Mouse (Mus musculus) heart, embryonic 15.5 days (tissue): Measurements from ENCODE around the gene Slc7a4. TPM values are rescaled to one million over a fixed set of nuclear protein-coding genes. Genes with fewer than 3 reads are reported as not detected.
A peak's percentile ranks its signal among the peaks of the same experiment; 100 is the strongest.

Source experiments
- ATAC-seq: fragments of 200-750 bp; cut with Nextera tagmentation; replicated peaks from 2 replicates; pipeline ENCODE4 v1.8.0; 2017; ENCODE audit warnings: low read depth, moderate TSS enrichment; ENCODE audit not compliant: insufficient number of reproducible peaks, insufficient read depth, low FRiP score
- H3K27ac ChIP-seq: fragments of 300-500 bp; sonication (generic); 2 replicates; pipeline ENCODE4 v1.5.1; 2015; ENCODE audit warnings: mild to moderate bottlenecking, inconsistent platforms
- H3K27me3 ChIP-seq: fragments of 300-500 bp; sonication (generic); 2 replicates; pipeline ENCODE4 v1.6.1; 2015; ENCODE audit warnings: inconsistent platforms
- H3K36me3 ChIP-seq: fragments of 300-500 bp; sonication (generic); 2 replicates; pipeline ENCODE4 v1.6.1; 2015; ENCODE audit warnings: mild to moderate bottlenecking, inconsistent platforms
- H3K4me1 ChIP-seq: fragments of 300-500 bp; sonication (generic); replicated peaks from 2 replicates; pipeline ENCODE4 v1.6.1; 2015; ENCODE audit warnings: inconsistent platforms
- H3K4me2 ChIP-seq: fragments of 300-500 bp; sonication (generic); 2 replicates; pipeline ENCODE4 v1.6.1; 2015; ENCODE audit warnings: inconsistent platforms, mild to moderate bottlenecking, moderate library complexity
- H3K4me3 ChIP-seq: fragments of 300-500 bp; sonication (generic); 2 replicates; pipeline ENCODE4 v1.5.1; 2015; ENCODE audit warnings: mild to moderate bottlenecking, inconsistent platforms
- H3K9ac ChIP-seq: fragments of 300-500 bp; sonication (generic); 2 replicates; pipeline ENCODE4 v1.6.1; 2015; ENCODE audit warnings: mild to moderate bottlenecking, inconsistent platforms
- H3K9me3 ChIP-seq: fragments of 300-500 bp; sonication (generic); replicated peaks from 2 replicates; pipeline ENCODE4 v1.6.1; 2016; ENCODE audit warnings: inconsistent platforms
- WGBS: fragments of 180-500 bp; shearing (Covaris S2); methylation state at CpG from one replicate; pipeline ENCODE4 v1.1.7; 2015; ENCODE audit warnings: mixed read lengths; 5-methylcytosine and 5-hydroxymethylcytosine counted together
- polyA plus RNA-seq: library from polyadenylated mRNA; unstranded; fragments of >200 nt; fragmentation: Nextera tagmentation; extraction: Ambion mirVana; gene quantifications from 2 replicates; pipeline ENCODE4 v1.2.1, GENCODE M21; 2015

The Slc7a4 gene
- polyA plus RNA-seq, 1 experiment from 2014 or later = 9.5 TPM

- no peak for ATAC-seq
- peaks cover 15% of the 10 kb centered on the region for H3K4me1 ChIP-seq
- peaks cover 11% of the 10 kb centered on the region for H3K36me3 ChIP-seq
- H3K27ac ChIP-seq = no peak overlapping the region
- no peaks in the 10 kb centered on the region for H3K9me3 ChIP-seq
- no peak overlapping the region for H3K4me3 ChIP-seq
- 62% methylated on average over 14 of the region's 14 CpGs for WGBS
- no peak overlapping the region for H3K4me2 ChIP-seq
- no peaks in the 10 kb centered on the region for H3K27me3 ChIP-seq
- H3K9ac ChIP-seq = no peak overlapping the region
Observed at GRCm38 (mm10) chr16:17532676-17533329, 50.2 kb downstream of the Slc7a4 start.

- H3K27ac ChIP-seq = no peak overlapping the region
- peaks cover 15% of the 10 kb centered on the region for H3K4me1 ChIP-seq
- 53% methylated on average over 4 of the region's 4 CpGs for WGBS
- no peaks in the 10 kb centered on the region for H3K27me3 ChIP-seq
- no peak for ATAC-seq
- H3K36me3 ChIP-seq = peaks cover 16% of the 10 kb centered on the region
- H3K4me3 ChIP-seq = no peak overlapping the region
- H3K9ac ChIP-seq = no peak overlapping the region
- no peak overlapping the region for H3K4me2 ChIP-seq
- H3K9me3 ChIP-seq = no peaks in the 10 kb centered on the region
Observed at GRCm38 (mm10) chr16:17532271-17532670, 50.7 kb downstream of the Slc7a4 start.

GRCm38 (mm10) chr16:17530640-17531288 lies 52.2 kb downstream of the Slc7a4 start, which contains the start of gene Thap7:
TSS of gene Thap7 (minus strand) at chr16:17531136.
- H3K4me2 ChIP-seq = peak within 1 kb of the TSS; percentile 73
- peaks cover 30% of the 10 kb centered on the region for H3K36me3 ChIP-seq
- H3K4me3 ChIP-seq = peak within 1 kb of the TSS; percentile 71
- peaks cover 15% of the 10 kb centered on the region for H3K4me1 ChIP-seq
- H3K27me3 ChIP-seq = no peaks in the 10 kb centered on the region
- peak within 1 kb of the TSS; percentile 94 for H3K27ac ChIP-seq
- peak; percentile 96 for ATAC-seq
- WGBS = under 1% methylated on average over 67 of the region's 67 CpGs
- H3K9me3 ChIP-seq = no peaks in the 10 kb centered on the region
- H3K9ac ChIP-seq = peak within 1 kb of the TSS; percentile 63

- H3K27me3 ChIP-seq = no peaks in the 10 kb centered on the region
- no peaks in the 10 kb centered on the region for H3K9me3 ChIP-seq
- H3K36me3 ChIP-seq = peaks cover 37% of the 10 kb centered on the region
- H3K27ac ChIP-seq = peak overlapping the region; percentile 94
- H3K4me2 ChIP-seq = peak overlapping the region; percentile 73
- H3K9ac ChIP-seq = peak overlapping the region; percentile 63
- peak overlapping the region; percentile 71 for H3K4me3 ChIP-seq
- no peak; the same call in 1 of the 2 replicates for ATAC-seq
- 11% methylated on average over 17 of the region's 17 CpGs for WGBS
- H3K4me1 ChIP-seq = peaks cover 15% of the 10 kb centered on the region
Observed at GRCm38 (mm10) chr16:17529981-17530586, 52.9 kb downstream of the Slc7a4 start.

GRCm38 (mm10) chr16:17528276-17528675 lies 54.7 kb downstream of the Slc7a4 start:
- no peaks in the 10 kb centered on the region for H3K27me3 ChIP-seq
- H3K9me3 ChIP-seq = no peaks in the 10 kb centered on the region
- peaks cover 15% of the 10 kb centered on the region for H3K4me1 ChIP-seq
- H3K27ac ChIP-seq = no peak overlapping the region
- H3K9ac ChIP-seq = no peak overlapping the region
- 84% methylated on average over 13 of the region's 13 CpGs for WGBS
- no peak for ATAC-seq
- no peak overlapping the region for H3K4me2 ChIP-seq
- peaks cover 52% of the 10 kb centered on the region for H3K36me3 ChIP-seq
- no peak overlapping the region for H3K4me3 ChIP-seq

- H3K4me3 ChIP-seq = no peak overlapping the region
- H3K9ac ChIP-seq = no peak overlapping the region
- H3K4me2 ChIP-seq = no peak overlapping the region
- H3K27me3 ChIP-seq = no peaks in the 10 kb centered on the region
- no peak for ATAC-seq
- H3K27ac ChIP-seq = no peak overlapping the region
- H3K4me1 ChIP-seq = peaks cover 15% of the 10 kb centered on the region
- peaks cover 59% of the 10 kb centered on the region for H3K36me3 ChIP-seq
- no peaks in the 10 kb centered on the region for H3K9me3 ChIP-seq
Observed at GRCm38 (mm10) chr16:17527606-17528005, 55.4 kb downstream of the Slc7a4 start.

- ATAC-seq = no peak
- H3K4me2 ChIP-seq = no peak overlapping the region
- no peak overlapping the region for H3K27ac ChIP-seq
- H3K4me1 ChIP-seq = peaks cover 7% of the 10 kb centered on the region
- no peak overlapping the region for H3K9ac ChIP-seq
- no peaks in the 10 kb centered on the region for H3K27me3 ChIP-seq
- H3K4me3 ChIP-seq = no peak overlapping the region
- peaks cover 72% of the 10 kb centered on the region for H3K36me3 ChIP-seq
- 88% methylated on average over 6 of the region's 6 CpGs for WGBS
- no peaks in the 10 kb centered on the region for H3K9me3 ChIP-seq
Observed at GRCm38 (mm10) chr16:17526223-17526622, 56.8 kb downstream of the Slc7a4 start.

GRCm38 (mm10) chr16:17525524-17525923 lies 57.5 kb downstream of the Slc7a4 start:
- Histone ChIP-seq H3K4me3 (no peak overlapping the region), H3K9me3 (no peaks in the 10 kb centered on the region), H3K27ac (no peak overlapping the region), H3K4me2 (no peak overlapping the region), H3K27me3 (no peaks in the 10 kb centered on the region), H3K9ac (no peak overlapping the region), H3K4me1 (peaks cover 7% of the 10 kb centered on the region), H3K36me3 (peaks cover 79% of the 10 kb centered on the region)
- no peak for ATAC-seq
- WGBS = 71% methylated on average over 3 of the region's 3 CpGs

- ATAC-seq = no peak
- Histone ChIP-seq H3K4me3 (no peak overlapping the region), H3K4me2 (no peak overlapping the region), H3K4me1 (no peaks in the 10 kb centered on the region), H3K27ac (no peak overlapping the region), H3K27me3 (no peaks in the 10 kb centered on the region), H3K9ac (no peak overlapping the region), H3K9me3 (no peaks in the 10 kb centered on the region), H3K36me3 (peaks cover 91% of the 10 kb centered on the region)
- WGBS = 90% methylated on average over 11 of the region's 11 CpGs
Observed at GRCm38 (mm10) chr16:17524156-17524555, 58.9 kb downstream of the Slc7a4 start.
